Mouse (Mus musculus) thymus, adult 18-20 months (tissue): ENCODE measurements around the gene 4930539E08Rik.

Source experiments
- DNase-seq, 2 experiments: peaks; one replicate each; pipeline ENCODE4 v3.0.0; 2022; ENCODE audit warnings: mixed read lengths in 2 of 2

The 4930539E08Rik gene

GRCm38 (mm10) chr17:28854377-28854776 lies 60.7 kb downstream of the 4930539E08Rik start:
- no peak for DNase-seq

GRCm38 (mm10) chr17:28850511-28850910 lies 64.6 kb downstream of the 4930539E08Rik start:
- no peak for DNase-seq

GRCm38 (mm10) chr17:28846974-28847617 lies 68.0 kb downstream of the 4930539E08Rik start:
- no peak for DNase-seq
